Mouse (Mus musculus): ENCODE results near the gene Dnaaf2. TPM values are rescaled to one million over a fixed set of nuclear protein-coding genes. Genes with fewer than 3 reads are reported as not detected.
"Not testable (repeated sequence)": the region's sequence is repeated elsewhere in the genome, so short reads cannot be mapped to it uniquely, and the experiment has no call there.

Dnaaf2 gene
- total RNA-seq, 4 experiments from 2014 or later, result 0.57 to 0.73 (median 0.65) TPM

DNA sequence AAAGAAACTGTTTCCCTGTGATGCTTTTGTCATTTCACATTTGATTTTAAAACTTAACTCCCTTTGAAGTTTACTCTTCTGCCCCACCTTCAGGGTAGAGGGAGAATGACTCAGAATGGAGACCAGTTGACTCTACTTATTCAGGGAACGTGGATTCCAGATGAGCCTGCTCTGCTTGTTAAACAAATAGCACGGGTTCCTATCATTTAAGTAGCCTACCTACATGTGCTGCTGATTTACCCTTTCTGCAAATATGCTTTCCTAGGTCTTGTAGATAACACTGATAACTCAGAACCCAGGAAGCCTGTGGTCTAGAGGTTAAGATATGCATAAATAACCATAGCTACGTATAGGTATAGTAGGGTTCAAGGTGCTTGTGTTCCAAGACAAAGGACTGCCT lies 33.3 kb downstream of the Dnaaf2 start:
- DNase-seq (ENCODE audit: low spot score), result no peak

DNA sequence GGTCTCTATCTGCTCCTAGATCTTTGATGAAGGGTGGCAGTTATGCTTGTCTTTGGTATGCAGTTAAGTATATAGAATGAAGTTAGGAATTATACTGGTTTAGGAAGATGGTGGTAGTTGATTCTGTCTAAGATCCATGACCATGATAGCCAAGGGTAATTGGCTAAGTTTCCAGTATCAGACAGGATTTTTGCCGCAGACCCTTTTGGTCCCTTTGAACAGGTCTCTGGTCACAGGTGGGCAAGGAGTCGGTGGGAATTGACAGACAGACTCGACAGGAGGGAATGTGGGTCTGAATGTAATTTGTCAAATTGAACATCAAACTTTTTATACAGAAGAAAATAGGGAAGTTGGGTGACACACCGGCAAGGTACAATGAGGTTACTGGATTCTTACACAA lies 34.6 kb downstream of the Dnaaf2 start:
- not testable (repeated sequence) for DNase-seq (ENCODE audit: low spot score)

DNA sequence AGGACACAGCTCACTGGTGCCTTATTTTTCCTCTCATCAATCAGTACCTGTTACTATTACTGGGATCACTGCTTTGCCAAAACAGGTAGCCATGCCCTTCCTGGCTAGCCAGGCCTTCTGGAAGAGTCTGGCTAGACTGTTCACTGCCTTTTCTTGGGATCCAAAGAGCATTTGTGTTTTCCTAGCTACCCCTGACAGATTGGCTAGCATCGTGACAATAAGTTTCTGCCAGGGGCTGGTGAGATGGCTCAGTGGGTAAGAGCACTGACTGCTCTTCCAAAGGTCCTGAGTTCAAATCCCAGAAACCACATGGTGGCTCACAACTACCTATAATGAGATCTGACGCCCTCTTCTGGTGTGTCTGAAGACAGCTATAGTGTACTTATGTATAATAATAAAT lies 37.6 kb downstream of the Dnaaf2 start:
- not testable (repeated sequence) for DNase-seq (ENCODE audit: low spot score)

GRCm38 (mm10) chr12:69159578-69159940 lies 38.7 kb downstream of the Dnaaf2 start:
- peak; percentile 62 for DNase-seq (ENCODE audit: low spot score)

GRCm38 (mm10) chr12:69158765-69159577 lies 39.3 kb downstream of the Dnaaf2 start, which contains the start of gene Rps29:
TSS of gene Rps29 (minus strand) at chr12:69159186.
- DNase-seq (ENCODE audit: low spot score), result peak; percentile 97

GRCm38 (mm10) chr12:69158366-69158764 lies 39.9 kb downstream of the Dnaaf2 start:
- DNase-seq (ENCODE audit: low spot score), result no peak

- DNase-seq (ENCODE audit: low spot score), result no peak
These were observed 41.1 kb downstream of the Dnaaf2 start for GRCm38 (mm10) chr12:69157107-69157506.

GRCm38 (mm10) chr12:69156436-69156835 lies 41.8 kb downstream of the Dnaaf2 start:
- DNase-seq (ENCODE audit: low spot score), result no peak

DNA sequence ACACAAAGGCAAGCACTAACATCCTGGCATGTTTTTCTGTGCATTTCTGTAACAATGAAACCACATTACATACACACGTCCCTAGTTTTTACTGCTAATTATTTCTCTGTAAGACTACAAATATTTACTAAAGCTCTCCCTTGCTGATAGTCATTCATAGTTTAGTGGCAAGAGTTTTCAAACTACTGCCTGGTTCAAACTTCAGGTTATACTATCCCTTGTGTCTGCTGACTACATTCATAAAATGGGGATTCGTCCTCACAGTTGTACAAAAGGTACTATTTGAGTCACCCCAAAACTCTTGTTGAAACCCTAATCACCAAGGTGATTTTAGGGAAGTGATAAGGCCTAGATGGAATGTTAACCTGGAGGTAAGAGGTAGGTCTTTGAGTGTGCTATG lies 42.3 kb downstream of the Dnaaf2 start:
- DNase-seq (ENCODE audit: low spot score), result no peak

DNA sequence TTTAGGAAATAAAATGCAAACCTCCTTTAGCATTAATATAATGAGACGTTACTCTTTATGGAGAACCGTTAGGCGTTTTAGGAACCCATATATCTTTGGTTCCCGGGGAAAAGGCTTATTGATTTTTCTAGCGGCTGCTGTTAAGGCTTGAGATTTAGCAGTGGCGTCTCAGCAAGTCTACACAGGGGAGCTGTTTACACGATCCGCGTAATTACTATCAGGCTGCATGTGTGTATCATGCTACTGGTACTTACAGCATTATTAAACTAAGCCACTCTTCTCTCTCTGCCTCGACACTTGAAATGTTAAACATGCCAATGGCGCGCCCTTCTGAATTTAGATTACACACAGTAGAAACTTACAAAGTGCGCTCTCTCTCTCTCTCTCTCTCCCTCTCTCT lies 48.2 kb downstream of the Dnaaf2 start:
- DNase-seq (ENCODE audit: low spot score), result no peak

GRCm38 (mm10) chr12:69147166-69147735 lies 51.0 kb downstream of the Dnaaf2 start:
- peak; percentile 37 for DNase-seq (ENCODE audit: low spot score)

DNA sequence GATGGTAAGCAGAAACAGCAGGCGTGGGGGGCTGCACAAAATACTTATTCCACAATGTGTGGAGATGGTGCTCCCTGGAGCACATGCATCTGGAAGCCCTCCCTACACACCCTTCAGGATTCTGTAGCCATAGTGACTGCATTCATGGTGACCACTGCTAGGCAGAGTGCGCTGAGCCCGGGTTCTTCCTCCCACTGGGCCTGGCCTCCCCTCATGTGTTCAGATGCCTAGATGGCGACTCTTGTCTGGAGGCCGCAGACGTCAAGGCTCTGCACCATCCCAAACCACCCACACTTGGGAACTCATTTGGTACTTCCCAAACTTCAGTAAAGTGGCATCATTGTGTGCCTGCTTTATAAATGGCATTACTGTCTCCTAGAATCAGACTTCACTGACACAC lies 54.8 kb downstream of the Dnaaf2 start:
- DNase-seq (ENCODE audit: low spot score), result no peak

DNA sequence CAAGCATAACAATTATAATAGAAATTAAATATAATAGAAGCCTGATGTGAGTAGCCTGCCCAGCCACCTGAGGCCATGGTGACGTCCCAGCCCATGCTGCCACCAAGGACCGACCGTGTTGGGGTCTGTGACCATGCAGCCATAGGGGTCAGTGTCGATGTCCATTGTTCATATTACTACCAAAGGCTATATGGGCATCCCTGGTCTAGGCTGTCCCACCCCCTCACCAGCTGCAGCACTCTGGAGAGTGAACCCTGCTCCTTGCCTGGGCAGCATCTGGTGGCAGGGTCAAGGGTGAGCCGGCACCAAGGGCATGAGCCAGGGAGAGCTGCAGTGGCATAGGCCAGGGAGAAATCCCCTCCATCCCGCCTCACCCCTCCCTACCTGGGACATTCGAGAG lies 58.4 kb downstream of the Dnaaf2 start:
- no peak for DNase-seq (ENCODE audit: low spot score)

DNA sequence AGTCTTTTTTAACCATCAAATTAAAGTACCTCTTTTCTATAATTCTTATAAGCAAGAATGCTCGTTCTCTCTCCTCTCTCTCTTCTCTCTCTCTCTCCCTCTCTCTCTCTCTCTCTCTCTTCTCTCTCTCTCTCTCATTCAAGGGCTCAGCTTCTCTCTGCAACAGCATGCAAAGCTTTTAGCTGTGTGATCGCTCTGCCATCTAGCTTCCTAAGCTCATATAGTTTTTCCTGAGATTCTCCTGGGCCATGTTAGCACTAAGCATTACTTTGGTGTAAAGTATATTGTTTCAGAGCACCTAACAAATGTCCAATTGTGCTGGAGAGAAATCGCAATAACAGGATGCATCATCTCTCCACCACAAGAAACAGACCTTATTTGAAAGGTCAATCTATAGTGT lies 59.0 kb downstream of the Dnaaf2 start:
- DNase-seq (ENCODE audit: low spot score), result no peak

Small RNAs within 50 kb of the gene (microRNA-seq; reads per million reads assigned to microRNA genes)
- gene Gm47287 (not detected), gene Gm47295 (0.84 reads per million)

Other genes starting within 250 kb of the Dnaaf2 start
- 1,000 to 10,000 TPM; 1,252 to 1,700 (median 1,462) TPM for gene Rps29, start 39.2 kb downstream of the Dnaaf2 start, total RNA-seq (2022)
- not detected for gene Lrr1, start 29.6 kb downstream of the Dnaaf2 start, total RNA-seq (2022)
- 100 to 1,000 TPM; 194 to 232 (median 216) TPM for gene Rpl36al, start 14.3 kb downstream of the Dnaaf2 start, total RNA-seq (2022)
- 10 to 100 TPM; 16.6 to 19.7 (median 16.9) TPM for gene Mgat2, start 14.3 kb downstream of the Dnaaf2 start, total RNA-seq (2022)
- 1 to 10 TPM; 2.6 to 4.0 (median 3.3) TPM for gene Gm49383, start 1.3 kb downstream of the Dnaaf2 start, total RNA-seq (2022)
- gene Gm49384, start 5.8 kb upstream of the Dnaaf2 start, total RNA-seq (2022), result 1 to 10 TPM; 2.3 to 4.1 (median 3.3) TPM
- under 1 TPM; 0.17 to 0.65 (median 0.35) TPM for gene Pole2, start 29.8 kb upstream of the Dnaaf2 start, total RNA-seq (2022)
- 10 to 100 TPM; 43.3 to 53.9 (median 48.2) TPM for gene Klhdc1, start 42.7 kb upstream of the Dnaaf2 start, total RNA-seq (2022)
- 100 to 1,000 TPM in 3 of 4 experiments, 10 to 100 TPM in 1; 100.0 to 112 (median 105) TPM for gene Klhdc2, start 98.3 kb upstream of the Dnaaf2 start, total RNA-seq (2022)
- gene Nemf, start 158.7 kb upstream of the Dnaaf2 start, total RNA-seq (2022), result 10 to 100 TPM; 18.9 to 22.6 (median 20.7) TPM
- gene Arf6, start 173.7 kb upstream of the Dnaaf2 start, total RNA-seq (2022), result 10 to 100 TPM; 33.7 to 39.7 (median 39.6) TPM
- 1 to 10 TPM in 1 of 4 experiments, under 1 TPM in 3; 0.63 to 1.3 (median 0.77) TPM for gene Gm9887, start 174.0 kb upstream of the Dnaaf2 start, total RNA-seq (2022)

Measured in heart, adult 8-10 months (tissue).